Mouse (Mus musculus) left cerebral cortex, postnatal 14 days (tissue): ENCODE data around the gene Caskin1. TPM values are rescaled to one million over a fixed set of nuclear protein-coding genes. Genes with fewer than 3 reads are reported as not detected.

Experiments
- DNase-seq, 2 experiments: peaks; one replicate each; pipeline ENCODE4 v3.0.0; 2021 to 2022; ENCODE audit warnings: low spot score in 2 of 2, mixed read lengths in 1 of 2
- intact Hi-C: fragments of 180-260 bp; cut with DNase I; formaldehyde crosslinking; loops from one replicate; pipeline ENCODE4 v1.15.1; 2025
- total RNA-seq, 2 experiments: library from RNA; stranded (reverse); gene quantifications; 2 replicates each; pipeline ENCODE4 v1.2.3; 2021

The Caskin1 gene
- total RNA-seq, 2 experiments from 2014 or later, result 134 to 145 TPM

DNA sequence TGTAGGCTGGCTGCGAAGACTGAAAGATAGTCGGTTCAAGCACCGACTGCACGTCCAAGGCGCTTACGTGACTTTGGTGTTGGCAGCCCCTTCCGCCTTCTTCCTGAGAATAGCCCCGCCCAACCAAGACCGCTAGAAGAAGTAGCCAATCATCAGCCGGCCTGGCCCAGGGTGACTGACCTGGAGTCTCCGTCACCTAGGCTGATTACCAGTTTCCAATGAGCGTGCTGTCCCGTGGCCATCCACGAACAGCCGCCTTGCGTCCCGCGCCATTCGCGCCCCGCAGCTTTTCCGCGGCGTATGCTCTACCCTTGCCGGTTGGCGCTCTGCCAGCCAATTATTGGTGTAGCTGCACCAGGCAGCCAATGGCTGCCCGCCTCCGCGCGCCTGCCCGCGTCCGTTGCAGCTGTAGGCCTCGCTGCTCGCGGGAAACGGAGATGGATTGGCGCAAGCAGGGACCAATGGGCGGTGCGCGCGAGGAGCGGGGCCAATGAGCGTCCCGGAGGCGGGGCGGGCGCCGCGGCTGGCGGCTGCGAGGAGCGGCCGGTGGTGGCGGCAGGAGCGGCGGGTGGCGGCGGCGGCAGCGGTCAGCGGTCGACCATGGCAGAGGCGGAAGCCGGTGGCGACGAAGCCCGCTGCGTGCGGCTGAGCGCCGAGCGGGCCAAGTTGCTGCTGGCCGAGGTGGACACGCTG is 18.3 kb upstream of the Caskin1 start, which contains the start of the genes E4f1 and Pgp:
Gene E4f1, minus strand, starts transcription at position 404 of the 693 bp plus-strand sequence.
Gene Pgp, plus strand, starts transcription at position 483 of the 693 bp plus-strand sequence.
- intact Hi-C loops, result no loop called here
- peak; percentile 99 to 100 for DNase-seq

DNA sequence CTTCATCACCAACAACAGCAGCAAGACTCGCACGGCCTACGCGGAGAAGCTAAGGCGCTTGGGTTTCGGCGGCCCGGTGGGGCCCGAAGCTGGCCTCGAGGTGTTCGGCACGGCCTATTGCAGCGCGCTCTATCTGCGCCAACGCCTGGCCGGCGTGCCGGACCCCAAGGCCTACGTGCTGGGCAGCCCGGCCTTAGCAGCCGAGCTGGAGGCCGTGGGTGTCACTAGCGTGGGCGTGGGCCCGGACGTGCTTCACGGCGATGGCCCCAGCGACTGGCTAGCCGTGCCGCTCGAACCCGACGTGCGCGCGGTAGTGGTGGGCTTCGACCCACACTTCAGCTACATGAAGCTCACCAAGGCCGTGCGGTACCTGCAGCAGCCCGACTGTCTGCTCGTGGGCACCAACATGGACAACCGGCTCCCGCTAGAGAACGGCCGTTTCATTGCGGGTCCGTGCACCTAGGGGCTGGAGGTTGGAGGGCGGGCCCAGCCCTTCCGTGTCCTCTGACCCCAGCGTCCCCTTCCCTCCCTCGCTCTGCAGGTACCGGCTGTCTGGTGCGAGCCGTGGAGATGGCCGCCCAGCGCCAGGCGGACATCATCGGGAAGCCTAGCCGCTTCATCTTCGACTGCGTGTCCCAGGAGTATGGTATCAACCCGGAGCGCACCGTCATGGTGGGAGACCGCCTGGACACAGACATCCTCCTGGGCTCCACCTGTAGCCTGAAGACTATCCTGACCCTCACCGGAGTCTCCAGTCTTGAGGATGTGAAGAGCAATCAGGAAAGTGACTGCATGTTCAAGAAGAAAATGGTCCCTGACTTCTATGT is 17.5 kb upstream of the Caskin1 start:
- intact Hi-C loops, result no loop called here
- DNase-seq, result no peak

DNA sequence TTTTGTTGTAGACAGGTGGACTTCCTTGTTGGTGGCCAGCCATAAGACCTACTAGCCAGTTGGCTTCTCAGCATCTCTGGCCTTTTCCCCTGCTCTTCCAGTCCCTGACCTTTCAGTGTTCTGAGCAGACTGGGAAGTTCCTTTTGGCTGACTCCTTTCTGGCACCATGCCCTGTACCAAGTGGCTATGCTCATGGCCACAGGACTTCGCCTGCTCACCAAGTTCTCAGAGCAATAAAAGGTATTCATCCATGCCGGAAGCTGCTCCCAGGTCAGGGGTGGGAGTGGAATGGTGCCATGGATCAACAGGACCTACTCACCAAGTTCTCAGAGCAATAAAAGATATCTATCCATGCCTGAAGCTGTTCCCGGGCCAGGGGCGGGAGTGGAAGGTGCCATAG is 15.9 kb upstream of the Caskin1 start:
- intact Hi-C loops, result no loop called here
- no peak for DNase-seq

DNA sequence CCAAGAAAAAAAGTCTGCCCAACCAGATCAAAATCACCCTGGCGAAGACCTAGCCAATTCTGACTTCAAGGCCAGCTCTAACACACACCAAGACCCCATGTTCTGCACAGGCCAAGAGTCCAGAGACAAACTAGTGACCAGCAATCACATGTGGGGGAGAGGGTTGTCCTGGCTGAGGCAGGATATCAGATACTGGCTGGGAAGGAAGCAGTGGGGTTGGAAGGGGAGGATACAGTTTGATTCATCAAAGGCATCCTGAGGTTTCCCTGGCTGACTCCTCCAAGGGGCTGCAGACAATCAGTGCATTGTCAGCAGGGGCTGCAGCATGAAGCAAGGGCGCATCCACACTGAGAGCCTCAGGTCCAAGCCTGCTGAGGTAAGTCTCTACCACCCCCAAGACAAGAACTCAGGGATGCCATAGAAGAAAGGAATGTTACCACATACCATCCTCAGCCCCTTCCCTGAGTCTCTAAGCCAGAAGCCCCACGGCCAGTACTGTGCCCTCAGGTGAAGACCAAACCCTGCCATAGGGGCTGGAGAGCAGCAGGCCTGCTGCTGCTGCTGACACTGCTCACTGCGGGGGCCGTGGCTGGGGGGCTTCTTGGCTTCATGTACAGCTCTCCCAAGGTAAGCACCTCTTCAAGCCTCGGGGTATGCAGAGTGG is 14.7 kb upstream of the Caskin1 start, which contains the start of gene Bricd5:
Gene Bricd5, plus strand, starts transcription at position 273 of the 664 bp plus-strand sequence.
- intact Hi-C loops, result no loop called here

DNA sequence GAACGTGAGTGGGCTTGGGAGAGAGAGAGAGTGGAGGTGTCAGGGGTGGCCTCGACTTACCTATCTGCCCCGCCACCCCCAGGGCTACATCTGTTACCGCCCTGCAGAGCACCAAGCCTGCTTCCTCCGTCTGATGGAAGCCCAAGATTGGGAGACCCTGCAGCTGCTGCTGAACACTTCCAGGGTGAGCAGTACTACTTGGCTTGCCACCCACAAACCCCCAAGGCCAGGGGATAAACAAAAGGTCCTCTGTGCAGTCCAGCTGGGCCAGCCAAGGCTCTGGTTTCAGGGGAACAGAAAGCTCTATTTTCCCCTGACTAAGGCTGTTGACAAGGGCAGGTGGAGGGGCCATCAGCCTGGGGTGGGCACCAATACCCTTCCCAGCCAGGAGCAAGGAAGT is 13.8 kb upstream of the Caskin1 start:
- DNase-seq, result peak; percentile 59 to 69

More for the DNA sequence above, 14.7 kb upstream of the Caskin1 start, which contains the start of gene Bricd5:
- DNase-seq, result no peak

DNA sequence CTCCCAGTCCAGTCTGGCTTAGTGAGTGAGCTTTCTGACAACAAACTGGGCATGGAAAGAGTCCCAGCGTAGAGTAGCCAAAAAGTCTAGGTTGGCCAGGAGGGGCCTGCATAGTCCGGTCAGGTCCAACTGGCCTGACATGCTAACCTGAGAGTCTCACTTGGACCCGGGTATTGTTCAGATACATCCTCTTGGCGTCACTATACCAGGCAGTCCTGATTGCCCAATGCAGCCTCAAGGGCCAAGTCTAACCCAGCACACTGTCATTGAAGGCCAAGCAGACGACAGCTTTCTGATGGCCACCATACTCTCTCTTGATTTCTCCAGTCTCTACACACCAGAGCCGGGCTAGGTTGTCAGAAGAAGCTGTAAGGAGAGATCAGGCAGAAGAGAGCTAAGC is 12.8 kb upstream of the Caskin1 start:
- intact Hi-C loops, result loop anchor here (5.0 kb wide), 1 partner anchor 37 kb away; no protein-coding TSS in a partner anchor
- no peak for DNase-seq

More for the DNA sequence above, 13.8 kb upstream of the Caskin1 start:
- intact Hi-C loops, result no loop called here

DNA sequence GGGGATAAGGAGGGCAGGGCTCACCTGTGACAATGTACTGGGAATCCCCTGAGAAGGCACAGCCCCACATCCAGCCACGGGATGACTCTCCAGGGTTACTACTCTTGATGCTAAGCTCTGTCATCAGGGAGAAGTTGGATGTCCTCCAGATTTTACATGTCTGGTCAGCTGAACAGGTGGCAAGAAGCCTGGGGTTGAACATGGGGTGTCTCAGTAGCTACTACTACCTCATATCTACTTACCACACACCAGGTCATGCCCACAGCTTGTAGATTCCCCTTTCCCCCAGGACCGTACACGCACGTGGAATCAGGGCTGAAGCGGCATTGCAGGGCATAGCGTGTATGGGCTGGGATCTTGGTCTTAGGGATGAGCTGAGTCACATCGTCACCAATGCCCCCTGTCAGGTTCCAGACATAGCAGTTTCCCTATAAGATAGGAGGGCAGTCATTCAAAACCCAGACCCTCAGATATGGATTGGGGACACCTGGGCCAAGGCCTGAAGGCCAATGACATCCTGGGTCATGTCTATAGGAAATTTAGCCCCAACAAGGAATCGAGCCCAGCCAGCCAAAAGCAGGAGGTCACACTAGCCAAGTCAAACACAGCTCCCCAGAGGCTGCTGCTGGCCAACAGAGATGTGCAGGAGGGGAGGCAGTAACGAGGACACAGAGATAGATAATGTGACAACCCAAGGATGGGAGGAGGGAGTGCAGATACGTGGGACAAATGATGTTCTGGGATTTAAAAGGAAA is 12.2 kb upstream of the Caskin1 start:
- intact Hi-C loops, result loop anchor here (5.0 kb wide), 1 partner anchor 36 kb away; no protein-coding TSS in a partner anchor
- no peak for DNase-seq

DNA sequence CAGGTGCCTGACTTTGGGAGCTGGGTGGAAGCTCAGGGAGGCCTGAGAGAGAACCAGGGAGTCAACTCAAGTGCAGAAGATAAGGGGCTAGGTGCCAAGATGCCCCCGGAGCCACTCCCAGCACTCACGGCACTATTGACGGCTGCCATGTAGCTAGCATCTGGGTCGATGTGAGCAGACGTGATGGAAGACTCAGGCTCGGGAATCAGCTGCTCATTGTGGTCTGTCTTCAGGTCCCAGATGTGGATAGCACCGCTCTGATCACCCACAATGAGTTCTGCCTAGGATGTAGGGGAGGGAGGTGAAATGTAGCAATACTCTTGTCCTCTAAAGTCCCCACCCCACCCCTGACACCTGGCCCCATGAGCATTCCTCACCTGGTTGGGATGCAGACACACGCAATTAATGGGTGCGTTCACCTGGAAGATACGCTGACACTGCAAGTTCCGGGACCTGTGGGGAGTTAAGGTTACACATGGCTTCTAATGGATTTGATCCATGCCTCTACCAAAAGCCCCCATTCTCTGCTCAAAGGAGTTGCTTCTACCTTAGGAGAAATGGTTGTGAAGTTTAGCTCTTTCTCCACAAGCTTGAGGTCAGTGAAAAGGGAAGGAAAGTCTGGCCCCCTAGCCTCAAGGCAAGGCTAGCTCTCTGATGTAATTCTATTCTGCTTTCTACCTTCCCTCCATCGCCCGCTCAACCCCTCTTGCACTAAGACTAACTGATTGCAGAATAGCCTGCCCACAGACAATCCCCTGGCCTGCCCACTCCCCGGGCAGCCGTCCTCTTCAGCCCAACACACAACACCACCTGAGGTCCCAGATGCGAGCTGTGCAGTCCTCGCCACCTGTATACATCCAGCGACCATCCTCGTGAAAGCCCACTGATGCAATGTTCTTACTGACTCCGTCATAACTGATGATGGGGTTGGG is 11.1 kb upstream of the Caskin1 start:
- intact Hi-C loops, result loop anchor here (5.0 kb wide), 1 partner anchor 35 kb away; no protein-coding TSS in a partner anchor
- no peak for DNase-seq

DNA sequence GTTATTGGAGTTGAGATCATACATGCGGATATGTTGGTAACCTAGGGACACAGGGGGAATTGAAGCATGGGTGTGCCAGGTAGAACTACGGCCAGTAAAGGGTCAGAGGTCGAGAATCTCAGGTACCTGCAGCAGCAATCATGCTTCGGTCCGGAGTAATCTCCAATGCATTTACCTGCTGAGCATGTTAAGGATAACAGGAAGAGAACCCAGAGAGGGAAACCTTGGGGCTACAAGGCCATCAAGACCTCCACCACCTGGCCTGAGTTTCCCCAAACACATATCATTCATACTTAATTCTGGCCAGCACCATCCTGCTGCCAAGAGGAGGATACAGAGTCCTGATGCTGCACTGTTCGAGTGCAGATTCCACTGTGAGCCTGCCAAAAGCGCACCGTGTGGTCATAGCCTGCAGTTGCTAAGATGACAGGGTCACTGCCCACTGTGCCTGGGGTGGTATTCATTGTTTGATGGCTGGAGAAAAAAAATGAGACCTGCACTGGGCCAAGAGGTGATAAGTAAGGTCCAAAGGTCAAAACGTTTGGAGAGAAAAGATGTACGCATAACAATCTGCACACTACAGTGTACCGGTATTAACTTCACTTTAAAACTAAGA is 10.3 kb upstream of the Caskin1 start:
- intact Hi-C loops, result loop anchor here (5.0 kb wide), 1 partner anchor 34 kb away; no protein-coding TSS in a partner anchor
- no peak for DNase-seq

DNA sequence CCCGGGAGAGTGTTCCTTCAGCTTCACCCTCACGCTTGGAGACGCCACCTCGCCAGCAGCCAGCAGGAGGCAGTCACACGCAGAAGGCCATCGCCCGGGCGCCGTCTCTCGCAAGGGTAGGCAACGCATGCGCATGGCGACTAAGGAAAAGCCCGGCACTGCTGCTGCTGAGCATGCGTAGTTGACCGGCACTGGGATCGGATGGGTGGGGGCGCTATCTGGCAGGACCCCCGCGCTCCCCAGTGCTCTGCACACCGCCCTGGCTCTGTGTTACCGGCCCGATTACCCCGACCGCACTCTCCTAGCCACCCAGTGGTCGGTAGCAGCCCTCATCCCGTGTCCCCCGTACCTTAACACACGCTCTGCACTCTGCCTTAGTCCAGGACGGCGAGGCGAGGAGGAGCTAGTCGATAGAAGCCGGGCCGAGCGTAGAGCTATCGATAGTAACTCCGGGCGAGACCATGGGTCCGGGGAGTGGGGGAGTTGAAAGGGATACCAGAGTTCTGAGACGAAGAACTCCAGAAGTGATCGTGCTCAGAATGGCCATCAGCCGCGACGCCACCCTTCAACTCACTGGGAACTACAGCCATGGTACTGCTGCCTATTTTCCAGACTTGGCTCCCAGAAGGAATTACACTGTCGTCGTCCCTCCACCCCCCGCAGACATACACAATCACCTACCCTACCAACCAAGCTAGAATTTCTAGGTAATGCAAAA is 9.6 kb upstream of the Caskin1 start, which contains the start of gene Mlst8:
Gene Mlst8, minus strand, starts transcription at position 416 of the 718 bp plus-strand sequence.
- intact Hi-C loops, result loop anchor here (5.0 kb wide), 1 partner anchor 33 kb away; no protein-coding TSS in a partner anchor
- DNase-seq, result peak; percentile 97

DNA sequence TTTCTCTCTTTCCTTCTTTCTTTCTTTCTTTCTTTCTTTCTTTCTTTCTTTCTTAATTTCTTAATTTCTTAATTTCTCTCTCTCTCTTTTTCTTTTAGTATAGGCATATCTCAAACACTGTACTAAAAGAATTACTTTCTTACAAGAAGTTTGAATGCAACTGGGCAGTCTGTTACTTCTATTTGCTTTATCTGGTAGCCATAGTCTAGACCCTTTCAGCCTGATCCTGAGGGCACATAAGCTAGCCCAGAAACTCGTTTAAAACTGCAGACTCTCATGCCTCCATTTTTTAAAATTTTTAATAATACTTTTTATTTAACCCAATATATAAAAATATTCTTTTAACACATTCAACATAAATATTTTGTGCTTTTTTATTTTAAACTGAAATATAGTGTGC is 9.0 kb upstream of the Caskin1 start:
- DNase-seq, result no peak
- intact Hi-C loops, result loop anchor here (5.0 kb wide), 1 partner anchor 33 kb away; no protein-coding TSS in a partner anchor

DNA sequence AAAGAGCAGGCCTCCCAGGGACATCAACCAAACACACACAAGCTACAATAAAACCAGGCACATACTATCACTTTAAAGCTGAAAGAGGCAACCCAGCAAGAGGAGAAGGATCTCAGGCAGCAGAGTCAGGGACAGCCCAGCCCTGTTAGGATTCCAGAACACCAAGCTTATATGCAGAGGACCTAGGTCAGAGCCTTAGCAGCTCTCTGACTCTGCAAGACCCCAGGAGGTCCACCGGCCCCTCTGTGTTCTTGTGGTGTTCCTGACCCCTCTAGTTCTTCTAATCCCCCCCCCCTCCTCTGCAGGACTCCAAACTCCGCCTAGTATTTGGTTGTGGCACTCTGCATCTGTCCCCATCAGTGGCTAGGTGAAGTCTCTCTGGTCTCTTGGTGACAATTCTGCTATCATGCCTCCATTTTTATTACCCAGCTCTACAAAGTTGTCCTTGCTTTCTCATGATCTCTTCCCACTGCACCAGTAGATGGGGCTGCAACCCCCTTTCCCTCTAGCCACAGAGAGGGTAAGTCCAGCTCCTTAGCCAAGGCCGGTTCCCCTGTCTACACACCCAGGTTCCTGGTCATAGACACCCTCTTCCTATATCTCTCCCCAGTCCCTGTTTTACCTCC is 8.1 kb upstream of the Caskin1 start:
- intact Hi-C loops, result no loop called here
- DNase-seq, result no peak

DNA sequence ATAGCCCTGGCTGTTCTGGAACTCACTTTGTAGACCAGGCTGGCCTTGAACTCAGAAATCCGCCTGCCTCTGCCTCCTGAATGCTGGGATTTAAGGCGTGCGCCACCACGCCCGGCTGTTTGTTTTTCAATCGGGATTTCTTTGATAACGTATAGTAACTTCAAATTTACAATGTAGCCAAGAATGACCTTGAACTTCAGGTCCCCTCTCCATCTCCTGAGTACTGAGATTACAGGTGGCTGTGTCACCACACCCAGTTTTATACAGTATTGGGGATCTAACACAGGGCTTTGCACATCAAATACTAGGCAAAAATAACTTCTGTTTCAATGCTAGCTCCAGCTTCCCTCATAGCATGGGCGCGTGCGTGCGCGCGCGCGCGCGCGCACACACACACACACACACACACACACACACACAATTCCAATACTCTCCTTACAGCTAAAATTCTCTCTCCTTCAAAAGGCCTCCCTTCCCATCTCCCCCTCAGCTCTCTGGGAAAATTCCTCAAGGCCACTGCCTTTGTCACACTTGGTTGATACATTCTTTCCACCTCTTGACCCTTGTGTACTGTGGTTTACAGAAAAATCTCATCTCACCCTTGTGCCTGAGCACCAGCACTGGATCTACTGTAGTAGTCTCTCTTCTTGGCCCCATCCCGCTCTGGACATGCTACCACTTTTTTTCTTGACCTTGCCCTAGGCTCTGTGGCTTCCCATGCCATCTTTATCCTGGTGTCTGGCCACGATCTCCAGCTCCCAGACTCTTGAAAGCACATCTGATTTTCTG is 7.2 kb upstream of the Caskin1 start:
- DNase-seq, result no peak
- intact Hi-C loops, result no loop called here

DNA sequence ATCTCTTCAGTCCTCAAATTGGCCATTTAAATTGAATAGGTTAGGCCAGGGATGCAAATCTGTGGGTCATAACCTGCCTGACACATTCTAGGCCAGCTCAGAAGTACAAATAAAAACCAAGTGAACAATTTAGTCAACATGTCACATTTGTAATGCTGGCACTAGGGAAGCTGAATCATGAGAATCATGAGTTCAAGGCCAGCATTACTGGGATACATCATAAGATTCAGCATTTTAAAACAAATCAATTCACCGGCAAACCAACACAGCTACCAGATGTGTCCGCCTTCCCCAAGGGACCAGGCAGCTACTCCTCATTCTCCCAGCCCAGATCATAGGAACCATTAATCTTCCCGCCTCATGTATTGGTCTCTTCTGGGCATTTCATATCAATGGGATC is 4.9 kb upstream of the Caskin1 start:
- intact Hi-C loops, result no loop called here
- DNase-seq, result no peak

DNA sequence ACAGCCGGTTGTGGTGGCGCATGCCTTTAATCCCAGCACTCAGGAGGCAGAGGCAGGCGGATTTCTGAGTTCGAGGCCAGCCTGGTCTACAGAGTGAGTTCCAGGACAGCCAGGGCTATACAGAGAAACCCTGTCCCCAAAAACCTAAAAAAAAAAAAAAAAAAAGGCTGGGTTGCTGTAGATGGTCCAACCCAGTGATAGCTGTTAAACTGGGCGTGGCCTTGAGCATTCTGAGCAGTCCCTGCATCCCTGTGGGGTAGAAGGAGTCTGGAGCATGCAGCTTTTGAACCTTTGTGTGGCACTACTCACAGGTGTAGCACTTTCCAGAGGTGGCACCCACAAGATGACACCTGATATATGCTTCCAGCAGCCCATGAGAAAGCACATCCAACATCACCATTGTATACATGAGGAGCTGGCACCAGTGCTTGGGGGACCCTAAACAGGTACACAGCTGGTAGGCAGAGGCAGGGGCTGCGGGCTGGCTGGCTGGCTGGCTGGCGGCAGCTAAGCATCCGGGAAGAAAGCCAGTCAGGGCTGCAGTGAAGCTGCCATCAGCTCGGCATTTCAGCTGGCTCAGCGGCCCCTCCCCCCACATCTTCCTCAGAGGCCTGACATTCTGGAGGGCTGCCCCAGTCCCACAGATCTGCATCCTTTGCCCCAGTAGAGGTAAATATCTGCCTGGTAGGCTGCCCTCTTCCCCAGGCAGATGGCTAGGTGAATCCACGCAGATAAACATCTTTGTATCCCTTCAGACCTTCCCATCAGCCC is 3.1 kb upstream of the Caskin1 start:
- DNase-seq, result peak; percentile 56 to 76
- intact Hi-C loops, result no loop called here
